Mouse (Mus musculus) limb, embryonic 14.5 days (tissue): ENCODE data around the gene Zmym2. TPM values are rescaled to one million over a fixed set of nuclear protein-coding genes. Genes with fewer than 3 reads are reported as not detected.
A peak's percentile ranks its signal among the peaks of the same experiment; 100 is the strongest.

ENCODE experiments used
- ATAC-seq: fragments of 200-750 bp; cut with Nextera tagmentation; 2 replicates; pipeline ENCODE4 v1.8.0; 2017; ENCODE audit warnings: low read depth, moderate number of reproducible peaks, moderate TSS enrichment; ENCODE audit not compliant: low FRiP score
- DNase-seq: peaks from one replicate; pipeline ENCODE4 v3.0.0-alpha.2; 2015; ENCODE audit warnings: low spot score
- H3K27ac ChIP-seq: fragments of 300-500 bp; sonication (generic); replicated peaks from 2 replicates; pipeline ENCODE4 v1.5.1; 2014; ENCODE audit warnings: low read depth, mild to moderate bottlenecking, low read length, moderate library complexity, mixed read lengths
- H3K27me3 ChIP-seq: fragments of 300-500 bp; sonication (generic); 2 replicates; pipeline ENCODE4 v1.6.1; 2014; ENCODE audit warnings: low read length, mixed read lengths; ENCODE audit not compliant: control insufficient read depth, insufficient read depth
- H3K36me3 ChIP-seq: fragments of 300-500 bp; sonication (generic); 2 replicates; pipeline ENCODE4 v1.6.1; 2014; ENCODE audit warnings: mild to moderate bottlenecking, low read length, moderate library complexity, mixed read lengths; ENCODE audit not compliant: control insufficient read depth, insufficient read depth
- H3K4me1 ChIP-seq: fragments of 300-500 bp; sonication (generic); 2 replicates; pipeline ENCODE4 v1.6.1; 2014; ENCODE audit warnings: antibody characterized with exemption, low read length, mixed read lengths; ENCODE audit not compliant: control insufficient read depth, insufficient read depth
- H3K4me2 ChIP-seq: fragments of 300-500 bp; sonication (generic); replicated peaks from 2 replicates; pipeline ENCODE4 v1.6.1; 2014; ENCODE audit warnings: low read depth, mild to moderate bottlenecking, low read length, moderate library complexity; ENCODE audit not compliant: severe bottlenecking
- H3K4me3 ChIP-seq: fragments of 300-500 bp; sonication (generic); replicated peaks from 2 replicates; pipeline ENCODE4 v1.5.1; 2014; ENCODE audit warnings: low read length
- H3K9ac ChIP-seq: fragments of 300-500 bp; sonication (generic); 2 replicates; pipeline ENCODE4 v1.6.1; 2014; ENCODE audit warnings: mild to moderate bottlenecking, low read depth, low read length, moderate library complexity; ENCODE audit not compliant: severe bottlenecking
- H3K9me3 ChIP-seq: fragments of 300-500 bp; sonication (generic); 2 replicates; pipeline ENCODE4 v1.6.1; 2016; ENCODE audit warnings: low read length; ENCODE audit not compliant: control insufficient read depth
- POLR2A ChIP-seq: fragments of 200-500 bp; IDR thresholded peaks from 2 replicates; pipeline ENCODE4 v1.8.0; 2012; ENCODE audit warnings: inconsistent platforms, mild to moderate bottlenecking, moderate library complexity, borderline replicate concordance; ENCODE audit not compliant: insufficient read depth, insufficient read length; ENCODE audit errors: extremely low read depth
- WGBS: fragments of 180-500 bp; shearing (Covaris S2); extraction: QIAGEN DNeasy Blood & Tissue Kit; methylation state at CpG from one replicate; pipeline ENCODE4 v1.1.7; 2014; 5-methylcytosine and 5-hydroxymethylcytosine counted together
- polyA plus RNA-seq, 2 experiments: library from polyadenylated mRNA; depleted of rRNA in 1 of 2; stranded (reverse) in 1 of 2; unstranded in 1 of 2; fragments of >200 nt; fragmentation: Nextera tagmentation in 1 of 2; extraction: Ambion mirVana in 1 of 2; gene quantifications; 2 replicates each; pipeline versions ENCODE4 v1.2.1 to v1.2.3; 2012 to 2014

The Zmym2 gene
- polyA plus RNA-seq, 2 experiments, result 39.1 to 50.8 TPM

DNA sequence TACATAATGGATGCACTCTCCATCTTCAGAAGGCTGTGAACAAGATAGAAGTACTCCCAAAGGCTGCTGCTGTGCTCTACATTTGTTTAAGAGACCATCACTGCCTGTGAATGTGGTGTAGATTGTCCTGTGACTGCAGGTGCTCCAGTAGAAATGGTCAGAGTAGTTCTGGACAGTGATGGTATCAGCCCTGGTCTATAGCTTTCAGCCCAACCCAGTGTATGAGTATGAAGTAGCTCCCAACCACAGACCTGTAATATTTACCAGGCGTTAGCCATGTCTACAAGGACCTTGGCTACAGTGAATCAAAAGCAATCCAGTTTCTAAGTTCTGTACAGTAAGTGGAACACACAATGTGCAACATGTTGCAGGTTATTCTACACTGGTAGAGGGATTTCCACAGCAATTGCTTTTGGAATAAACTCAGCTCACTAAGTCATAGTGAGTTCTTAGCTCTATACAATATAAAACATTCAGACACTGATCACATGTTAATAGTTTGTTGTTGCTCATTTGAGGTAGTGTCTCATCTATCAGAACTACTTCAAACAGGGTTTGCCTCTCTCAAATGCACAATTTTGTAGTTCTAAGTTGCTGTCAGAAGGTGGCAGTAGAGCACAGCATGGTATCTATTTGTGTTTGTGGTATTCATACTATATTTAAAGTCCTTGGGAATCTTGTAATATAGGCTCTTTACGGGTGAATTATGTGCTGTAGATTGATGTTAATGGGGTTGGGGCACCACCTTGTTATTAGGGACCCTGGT lies 77.7 kb downstream of the Zmym2 start:
- 68% methylated on average over 2 of the region's 2 CpGs for WGBS
- no peak for ATAC-seq
- no peak for TF ChIP-seq POLR2A
- Histone ChIP-seq H3K4me3 (no peak overlapping the region), H3K27me3 (no peaks in the 10 kb centered on the region), H3K9ac (no peak overlapping the region), H3K4me2 (no peak overlapping the region), H3K36me3 (peaks cover 38% of the 10 kb centered on the region), H3K4me1 (no peaks in the 10 kb centered on the region), H3K9me3 (no peaks in the 10 kb centered on the region), H3K27ac (no peak overlapping the region)
- DNase-seq, result peak; percentile 54

GRCm38 (mm10) chr14:56969653-56970052 lies 83.2 kb downstream of the Zmym2 start:
- Histone ChIP-seq H3K27me3 (no peaks in the 10 kb centered on the region), H3K4me3 (no peak overlapping the region), H3K4me2 (no peak overlapping the region), H3K27ac (no peak overlapping the region), H3K36me3 (no peaks in the 10 kb centered on the region), H3K4me1 (no peaks in the 10 kb centered on the region), H3K9ac (no peak overlapping the region), H3K9me3 (no peaks in the 10 kb centered on the region)
- ATAC-seq, result no peak
- TF ChIP-seq POLR2A, result no peak
- 76% methylated on average over 8 of the region's 8 CpGs for WGBS
- DNase-seq, result no peak

- no peak for TF ChIP-seq POLR2A
- Histone ChIP-seq H3K27me3 (no peaks in the 10 kb centered on the region), H3K36me3 (no peaks in the 10 kb centered on the region)
Measured at GRCm38 (mm10) chr14:56970160-56970559, 83.7 kb downstream of the Zmym2 start.

GRCm38 (mm10) chr14:56978045-56978655 lies 91.7 kb downstream of the Zmym2 start:
- WGBS, result 48% methylated on average over 8 of the region's 8 CpGs
- ATAC-seq, result no peak
- H3K4me1 ChIP-seq, result no peaks in the 10 kb centered on the region
- no peak overlapping the region for H3K9ac ChIP-seq
- H3K9me3 ChIP-seq, result no peaks in the 10 kb centered on the region
- H3K4me2 ChIP-seq, result no peak overlapping the region
- no peak overlapping the region for H3K4me3 ChIP-seq
- no peak for TF ChIP-seq POLR2A
- DNase-seq, result no peak
- no peaks in the 10 kb centered on the region for H3K36me3 ChIP-seq
- H3K27me3 ChIP-seq, result no peaks in the 10 kb centered on the region
- H3K27ac ChIP-seq, result no peak overlapping the region

More at GRCm38 (mm10) chr14:56970160-56970559, 83.7 kb downstream of the Zmym2 start:
- Histone ChIP-seq H3K4me2 (no peak overlapping the region), H3K9ac (no peak overlapping the region), H3K4me3 (no peak overlapping the region), H3K9me3 (no peaks in the 10 kb centered on the region), H3K4me1 (no peaks in the 10 kb centered on the region), H3K27ac (no peak overlapping the region)
- 79% methylated on average over 11 of the region's 11 CpGs for WGBS
- ATAC-seq, result no peak
- no peak for DNase-seq

- H3K4me3 ChIP-seq, result no peak overlapping the region
- WGBS, result 73% methylated on average over 4 of the region's 4 CpGs
- H3K4me2 ChIP-seq, result no peak overlapping the region
- no peaks in the 10 kb centered on the region for H3K4me1 ChIP-seq
- no peaks in the 10 kb centered on the region for H3K9me3 ChIP-seq
- DNase-seq, result no peak
- H3K9ac ChIP-seq, result no peak overlapping the region
- H3K27ac ChIP-seq, result no peak overlapping the region
- no peak for TF ChIP-seq POLR2A
- no peaks in the 10 kb centered on the region for H3K36me3 ChIP-seq
- no peaks in the 10 kb centered on the region for H3K27me3 ChIP-seq
- no peak for ATAC-seq
Measured at GRCm38 (mm10) chr14:56988621-56989020, 102.2 kb downstream of the Zmym2 start.

Other genes with a start within 250 kb of the Zmym2 start
- gene Mphosph8, start 218.4 kb upstream of the Zmym2 start, polyA plus RNA-seq (2012; rRNA removed), result 22.3 and 23.4 TPM in 2 replicates
- gene Mphosph8, start 218.4 kb upstream of the Zmym2 start, polyA plus RNA-seq (2014; fragmentation: Nextera tagmentation; extraction: Ambion mirVana), result 24.5 and 29.1 TPM in 2 replicates
- 27.1 and 41.5 TPM in 2 replicates for gene Pspc1, start 108.3 kb upstream of the Zmym2 start, polyA plus RNA-seq (2012; rRNA removed)
- 23.8 and 26.4 TPM in 2 replicates for gene Pspc1, start 108.3 kb upstream of the Zmym2 start, polyA plus RNA-seq (2014; fragmentation: Nextera tagmentation; extraction: Ambion mirVana)
- gene Zmym5, start 74.9 kb upstream of the Zmym2 start, polyA plus RNA-seq (2012; rRNA removed), result 24.5 and 32.9 TPM in 2 replicates
- 22.0 and 24.4 TPM in 2 replicates for gene Zmym5, start 74.9 kb upstream of the Zmym2 start, polyA plus RNA-seq (2014; fragmentation: Nextera tagmentation; extraction: Ambion mirVana)
- 4.1 and 4.7 TPM in 2 replicates for gene Gja3, start 171.4 kb downstream of the Zmym2 start, polyA plus RNA-seq (2012; rRNA removed)
- gene Gja3, start 171.4 kb downstream of the Zmym2 start, polyA plus RNA-seq (2014; fragmentation: Nextera tagmentation; extraction: Ambion mirVana), result 6.8 and 7.6 TPM in 2 replicates
- gene Gjb2, start 218.0 kb downstream of the Zmym2 start, polyA plus RNA-seq (2012; rRNA removed), result 33.6 and 39.1 TPM in 2 replicates
- gene Gjb2, start 218.0 kb downstream of the Zmym2 start, polyA plus RNA-seq (2014; fragmentation: Nextera tagmentation; extraction: Ambion mirVana), result 102 and 111 TPM in 2 replicates
- gene Gm4491, start 229.2 kb downstream of the Zmym2 start, polyA plus RNA-seq (2012; rRNA removed), result 0.04 TPM in 1 of 2 replicates, not detected in the other
- not detected in 2 replicates for gene Gm4491, start 229.2 kb downstream of the Zmym2 start, polyA plus RNA-seq (2014; fragmentation: Nextera tagmentation; extraction: Ambion mirVana)
- gene Gjb6, start 247.0 kb downstream of the Zmym2 start, polyA plus RNA-seq (2012; rRNA removed), result 27.1 and 31.6 TPM in 2 replicates
- gene Gjb6, start 247.0 kb downstream of the Zmym2 start, polyA plus RNA-seq (2014; fragmentation: Nextera tagmentation; extraction: Ambion mirVana), result 59.9 and 62.0 TPM in 2 replicates